Mouse (Mus musculus): ENCODE data around the gene Zc3h4.

DNA sequence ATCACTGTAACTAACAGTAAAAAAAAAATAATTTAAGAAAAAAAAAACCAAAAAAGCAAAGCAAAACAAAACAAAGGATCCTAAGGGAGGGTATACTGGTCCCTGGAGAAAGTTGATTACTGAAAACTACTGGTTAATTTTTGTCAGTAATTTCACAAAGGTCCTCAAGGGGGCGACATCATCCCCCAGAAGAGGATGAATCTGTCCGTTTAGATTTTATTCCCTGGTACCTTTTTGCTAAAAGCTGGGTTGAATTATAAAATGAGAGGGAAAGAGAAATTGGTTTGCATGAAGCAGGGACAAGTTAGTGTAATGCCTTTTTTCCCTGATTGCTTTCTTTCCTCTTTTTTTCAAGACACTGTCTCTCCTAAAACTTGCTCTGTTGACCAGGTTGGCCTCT lies 4.8 kb upstream of the Zc3h4 start:
- TF ChIP-seq CTCF (IDR thresholded peaks at IDR 0.05; ENCODE audit: extremely low read depth, insufficient read depth, low read length): peak; percentile 34; the same call in 1 of the 2 replicates
- no peak for TF ChIP-seq POLR2A (IDR thresholded peaks at IDR 0.05; ENCODE audit: extremely low read depth, insufficient read depth, low read length)

All from cortical plate, adult 2 months (tissue).